Mouse (Mus musculus): Measurements from ENCODE around the gene Camta1. TPM values are rescaled to one million over a fixed set of nuclear protein-coding genes. Genes with fewer than 3 reads are reported as not detected.

Camta1 gene
- 2.3 TPM for polyA plus RNA-seq (2015; fragmentation: Illumina TruSeq; extraction: RNeasy Lipid Tissue Mini Kit (QIAGEN cat#74804); ENCODE audit: insufficient read depth, low read depth, low replicate concordance)

GRCm38 (mm10) chr4:151861806-151862739, at the start of gene Camta1:
Gene Camta1 (minus strand): TSS chr4:151861876.

GRCm38 (mm10) chr4:151089270-151089669, 772.4 kb downstream of the Camta1 start, which contains the start of gene Gm13090:
Gene Gm13090 (plus strand): TSS chr4:151089570.

GRCm38 (mm10) chr4:151057347-151058321, 804.0 kb downstream of the Camta1 start, which contains the start of gene Vamp3:
Gene Vamp3 (minus strand): TSS chr4:151057963.

GRCm38 (mm10) chr4:151044037-151044943, 817.4 kb downstream of the Camta1 start, which contains the start of gene Per3:
Gene Per3 (minus strand): TSS chr4:151044665.

GRCm38 (mm10) chr4:150996797-150997196, 864.9 kb downstream of the Camta1 start, which contains the start of gene Uts2:
Gene Uts2 (plus strand): TSS chr4:150997097.

GRCm38 (mm10) chr4:150914290-150914733, 947.4 kb downstream of the Camta1 start, which contains the start of the genes Park7 and Tnfrsf9:
Gene Park7 (minus strand): TSS chr4:150914437.
Gene Tnfrsf9 (plus strand): TSS chr4:150914562.

Other genes with a start within 250 kb of the Camta1 start
- 16.4 TPM for gene Dnajc11, start 71.8 kb upstream of the Camta1 start, polyA plus RNA-seq (2015; fragmentation: Illumina TruSeq; extraction: RNeasy Lipid Tissue Mini Kit (QIAGEN cat#74804); ENCODE audit: insufficient read depth, low read depth, low replicate concordance)
- gene Thap3, start 127.1 kb upstream of the Camta1 start, polyA plus RNA-seq (2015; fragmentation: Illumina TruSeq; extraction: RNeasy Lipid Tissue Mini Kit (QIAGEN cat#74804); ENCODE audit: insufficient read depth, low read depth, low replicate concordance), result 14.0 TPM
- 3.2 TPM for gene Phf13, start 134.4 kb upstream of the Camta1 start, polyA plus RNA-seq (2015; fragmentation: Illumina TruSeq; extraction: RNeasy Lipid Tissue Mini Kit (QIAGEN cat#74804); ENCODE audit: insufficient read depth, low read depth, low replicate concordance)
- gene Klhl21, start 146.9 kb upstream of the Camta1 start, polyA plus RNA-seq (2015; fragmentation: Illumina TruSeq; extraction: RNeasy Lipid Tissue Mini Kit (QIAGEN cat#74804); ENCODE audit: insufficient read depth, low read depth, low replicate concordance), result 4.6 TPM
- 9.8 TPM for gene Zbtb48, start 165.8 kb upstream of the Camta1 start, polyA plus RNA-seq (2015; fragmentation: Illumina TruSeq; extraction: RNeasy Lipid Tissue Mini Kit (QIAGEN cat#74804); ENCODE audit: insufficient read depth, low read depth, low replicate concordance)
- not detected for gene Tas1r1, start 176.7 kb upstream of the Camta1 start, polyA plus RNA-seq (2015; fragmentation: Illumina TruSeq; extraction: RNeasy Lipid Tissue Mini Kit (QIAGEN cat#74804); ENCODE audit: insufficient read depth, low read depth, low replicate concordance)
- gene Nol9, start 177.4 kb upstream of the Camta1 start, polyA plus RNA-seq (2015; fragmentation: Illumina TruSeq; extraction: RNeasy Lipid Tissue Mini Kit (QIAGEN cat#74804); ENCODE audit: insufficient read depth, low read depth, low replicate concordance), result 5.2 TPM
- 7.3 TPM for gene Plekhg5, start 210.6 kb upstream of the Camta1 start, polyA plus RNA-seq (2015; fragmentation: Illumina TruSeq; extraction: RNeasy Lipid Tissue Mini Kit (QIAGEN cat#74804); ENCODE audit: insufficient read depth, low read depth, low replicate concordance)

Data from pancreas, adult 10 weeks (tissue).